Mouse (Mus musculus): ENCODE measurements at regions not wholly inside any gene's neighbourhood (a gene's known extent, or its start where the extent isn't known, plus 50 kb on each side); places are given as distances from the start of the nearest gene placed in this dataset.

GRCm38 (mm10) chr16:89660071-89660470 lies 89.1 kb upstream of the Krtap11-1 start:
- H3K4me3 ChIP-seq (ENCODE audit: control insufficient read depth in 1 of 2, insufficient read depth in 1 of 2, low read depth in 2 of 2, low read length in 2 of 2), result no peak overlapping the region
- no peak for DNase-seq (ENCODE audit: low read depth, low spot score)
- no peaks in the 10 kb centered on the region for H3K9me3 ChIP-seq (replicated peaks; ENCODE audit: insufficient read depth, low read length)
- no peaks in the 10 kb centered on the region for H3K4me1 ChIP-seq (ENCODE audit: control insufficient read depth in 1 of 2, insufficient read depth in 2 of 2, low read length in 2 of 2)
- no peak overlapping the region for H3K9ac ChIP-seq (ENCODE audit: control insufficient read depth, low read depth, low read length, poor library complexity, severe bottlenecking)
- no peaks in the 10 kb centered on the region for H3K36me3 ChIP-seq (ENCODE audit: control insufficient read depth in 1 of 2, insufficient read depth in 2 of 2, low read length in 2 of 2)
- TF ChIP-seq MYC (IDR thresholded peaks at IDR 0.05; ENCODE audit: low read depth, low read length), result no peak
- TF ChIP-seq SIN3A (IDR thresholded peaks at IDR 0.05; ENCODE audit: low read length), result no peak
- no peak for TF ChIP-seq GABPA (IDR thresholded peaks at IDR 0.05; ENCODE audit: low read depth, low read length)
- TF ChIP-seq NELFE (IDR thresholded peaks at IDR 0.05; ENCODE audit: low read depth, low read length), result no peak
- no peak for TF ChIP-seq USF2 (IDR thresholded peaks at IDR 0.05; ENCODE audit: borderline replicate concordance in 1 of 2, insufficient read depth in 1 of 2, low read depth in 1 of 2, low read length in 2 of 2)
- TF ChIP-seq EP300 (IDR thresholded peaks at IDR 0.05; ENCODE audit: low read depth in 1 of 2, low read length in 2 of 2), result no peak
- no peak for TF ChIP-seq CHD1 (IDR thresholded peaks at IDR 0.05; ENCODE audit: low read depth, low read length)
- TF ChIP-seq MAZ (IDR thresholded peaks at IDR 0.05; ENCODE audit: low read depth, low read length), result no peak
- H3K27me3 ChIP-seq (ENCODE audit: control insufficient read depth in 1 of 2, insufficient read depth in 2 of 2, low read length in 2 of 2), result no peaks in the 10 kb centered on the region
- H3K27ac ChIP-seq (ENCODE audit: control insufficient read depth, low read depth, low read length), result no peak overlapping the region
- no peaks in the 10 kb centered on the region for H3K79me2 ChIP-seq (ENCODE audit: control insufficient read depth, insufficient read depth, low read length, poor library complexity)

- H3K27me3 ChIP-seq (ENCODE audit: control insufficient read depth in 1 of 2, insufficient read depth in 2 of 2, low read length in 2 of 2), result no peaks in the 10 kb centered on the region
- TF ChIP-seq GATA1 (IDR thresholded peaks at IDR 0.05; ENCODE audit: low read depth, low read length) (no peak), BHLHE40 (IDR thresholded peaks at IDR 0.05; ENCODE audit: borderline replicate concordance, low read depth, low read length) (no peak), USF2 (IDR thresholded peaks at IDR 0.05; ENCODE audit: borderline replicate concordance in 1 of 2, insufficient read depth in 1 of 2, low read depth in 1 of 2, low read length in 2 of 2) (no peak), MXI1 (IDR thresholded peaks at IDR 0.05; ENCODE audit: low read depth, low read length) (no peak), UBTF (IDR thresholded peaks at IDR 0.05; ENCODE audit: borderline replicate concordance, insufficient read depth, low read depth, low read length) (no peak), TBP (IDR thresholded peaks at IDR 0.05; ENCODE audit: low read depth, low read length) (no peak), SIN3A (IDR thresholded peaks at IDR 0.05; ENCODE audit: low read length) (no peak), ETS1 (IDR thresholded peaks at IDR 0.05; ENCODE audit: low read depth, low read length) (no peak), SMC3 (IDR thresholded peaks at IDR 0.05; ENCODE audit: low read depth, low read length) (no peak), USF1 (IDR thresholded peaks at IDR 0.05; ENCODE audit: low read depth, low read length) (no peak), CTCF (IDR thresholded peaks at IDR 0.05 in 2 of 3, conservative IDR thresholded peaks at IDR 0.05 in 1 of 3; ENCODE audit: control insufficient read depth in 1 of 3, insufficient read depth in 1 of 3, low read depth in 2 of 3, low read length in 3 of 3, poor library complexity in 1 of 3, severe bottlenecking in 1 of 3) (no peak)
- no peak overlapping the region for H3K4me3 ChIP-seq (ENCODE audit: control insufficient read depth in 1 of 2, insufficient read depth in 1 of 2, low read depth in 2 of 2, low read length in 2 of 2)
- no peaks in the 10 kb centered on the region for H3K9me3 ChIP-seq (replicated peaks; ENCODE audit: insufficient read depth, low read length)
- no peak overlapping the region for H3K9ac ChIP-seq (ENCODE audit: control insufficient read depth, low read depth, low read length, poor library complexity, severe bottlenecking)
- H3K4me1 ChIP-seq (ENCODE audit: control insufficient read depth in 1 of 2, insufficient read depth in 2 of 2, low read length in 2 of 2), result no peaks in the 10 kb centered on the region
- no peaks in the 10 kb centered on the region for H3K36me3 ChIP-seq (ENCODE audit: control insufficient read depth in 1 of 2, insufficient read depth in 2 of 2, low read length in 2 of 2)
- H3K27ac ChIP-seq (ENCODE audit: control insufficient read depth, low read depth, low read length), result no peak overlapping the region
- no peak for DNase-seq (ENCODE audit: low read depth, low spot score)
- no peaks in the 10 kb centered on the region for H3K79me2 ChIP-seq (ENCODE audit: control insufficient read depth, insufficient read depth, low read length, poor library complexity)
Observed at GRCm38 (mm10) chr16:89656036-89656435, 85.1 kb upstream of the Krtap11-1 start.

Measured in MEL (cell line).